In genomic region chr16:63016144-63016543, GRCm38 (mm10) we compare ENCODE assay signal across 8 mouse cellular contexts.
DNase-seq lines count a peak whose midpoint lies in the region; ATAC-seq and TF ChIP-seq lines count a peak whose summit lies in the region.

No protein-coding gene starts in this region.

- no peaks in the 10 kb centered on the region for H3K9me3 ChIP-seq in lung, embryonic 14.5 days (ENCODE audit: low read depth, low read length)
- no peaks in the 10 kb centered on the region for H3K9me3 ChIP-seq in embryonic facial prominence, embryonic 11.5 days (replicated peaks; ENCODE audit: control insufficient read depth, low read length)

- no peak overlapping the region for H3K9ac ChIP-seq in lung, embryonic 14.5 days
- H3K9ac ChIP-seq in embryonic facial prominence, embryonic 11.5 days (replicated peaks; ENCODE audit: low read length): no peak overlapping the region

- H3K36me3 ChIP-seq in lung, embryonic 14.5 days (ENCODE audit: insufficient read depth): no peaks in the 10 kb centered on the region
- H3K36me3 ChIP-seq in embryonic facial prominence, embryonic 11.5 days (replicated peaks; ENCODE audit: control insufficient read depth, insufficient read depth, low read depth, low read length): no peaks in the 10 kb centered on the region

- DNase-seq in adrenal gland, postnatal 25 days: peak; percentile 18
- no peak for DNase-seq in adrenal gland, adult 18-20 months (ENCODE audit: low spot score in 2 of 2)
- peak; percentile 90 for DNase-seq in lung, embryonic 14.5 days
- DNase-seq in lung, adult 18-20 months: no peak
- DNase-seq in embryonic facial prominence, embryonic 11.5 days (ENCODE audit: low spot score): peak; percentile 66
- DNase-seq in layer of hippocampus, adult 11-12 months (ENCODE audit: low spot score): no peak
- DNase-seq in spleen, postnatal 10 days (ENCODE audit: low spot score in 2 of 2): no peak

- H3K27ac ChIP-seq in lung, embryonic 14.5 days (ENCODE audit: low read depth): no peak overlapping the region
- no peak overlapping the region for H3K27ac ChIP-seq in embryonic facial prominence, embryonic 11.5 days (replicated peaks; ENCODE audit: low read depth, low read length)

- H3K27me3 ChIP-seq in lung, embryonic 14.5 days (ENCODE audit: insufficient read depth, low read length): no peaks in the 10 kb centered on the region
- no peaks in the 10 kb centered on the region for H3K27me3 ChIP-seq in embryonic facial prominence, embryonic 11.5 days (ENCODE audit: control insufficient read depth, insufficient read depth, low read length)

- H3K4me3 ChIP-seq in lung, embryonic 14.5 days (ENCODE audit: low read depth, low read length): no peak overlapping the region
- H3K4me3 ChIP-seq in embryonic facial prominence, embryonic 11.5 days (ENCODE audit: low read depth, low read length): no peak overlapping the region

- WGBS in lung, embryonic 14.5 days: 35% methylated on average over 1 of the region's 1 CpGs
- 32% methylated on average over 1 of the region's 1 CpGs for WGBS in embryonic facial prominence, embryonic 11.5 days

- no peaks in the 10 kb centered on the region for H3K4me1 ChIP-seq in lung, embryonic 14.5 days (ENCODE audit: insufficient read depth)
- H3K4me1 ChIP-seq in embryonic facial prominence, embryonic 11.5 days (ENCODE audit: control insufficient read depth, insufficient read depth, low read length): no peaks in the 10 kb centered on the region

- TF ChIP-seq CTCF in lung, embryonic 14.5 days (IDR thresholded peaks at IDR 0.05; ENCODE audit: low read depth): peak; percentile 75

- ATAC-seq in lung, embryonic 14.5 days (ENCODE audit: insufficient read depth): peak; percentile 83
- no peak for ATAC-seq in embryonic facial prominence, embryonic 11.5 days (replicated peaks; ENCODE audit: insufficient number of reproducible peaks, low FRiP score, low TSS enrichment, low read depth)
- ATAC-seq in megakaryocyte progenitor cell, adult 5-6 weeks (replicated peaks; ENCODE audit: poor library complexity): 0 out of 2 replicates have a peak, but pooled peaks have one; percentile 48

- no peak overlapping the region for H3K4me2 ChIP-seq in lung, embryonic 14.5 days
- no peak overlapping the region for H3K4me2 ChIP-seq in embryonic facial prominence, embryonic 11.5 days (ENCODE audit: low read depth, low read length)

Comparison
In these comparisons a context has a peak if more than half of its experiments do, and no peak if none do; other contexts are left out.
1. DNase-seq: peak in adrenal gland, postnatal 25 days (single experiment), lung, embryonic 14.5 days (single experiment) and embryonic facial prominence, embryonic 11.5 days (single experiment); none in adrenal gland, adult 18-20 months (0 of 2), lung, adult 18-20 months (0 of 2), layer of hippocampus, adult 11-12 months (single experiment) and spleen, postnatal 10 days (0 of 2).